Mouse (Mus musculus) erythroblast, embryonic 14.5 days (primary cell): ENCODE measurements around the gene Vasn.

Source experiments
- GATA1 ChIP-seq: IDR thresholded peaks from 2 replicates; pipeline ENCODE4 v1.6.1; 2012; ENCODE audit warnings: low read length, inconsistent platforms, mixed read lengths
- TAL1 ChIP-seq: IDR thresholded peaks from 3 replicates; pipeline ENCODE4 v1.6.1; 2012; ENCODE audit warnings: low read length, inconsistent platforms, mixed read lengths

- TF ChIP-seq TAL1 (no peak), GATA1 (no peak)
Measured at GRCm38 (mm10) chr16:4642190-4642589, 2.4 kb downstream of the Vasn start.
